Comparison of ENCODE assay signal across 26 mouse cellular contexts in the genomic region with DNA sequence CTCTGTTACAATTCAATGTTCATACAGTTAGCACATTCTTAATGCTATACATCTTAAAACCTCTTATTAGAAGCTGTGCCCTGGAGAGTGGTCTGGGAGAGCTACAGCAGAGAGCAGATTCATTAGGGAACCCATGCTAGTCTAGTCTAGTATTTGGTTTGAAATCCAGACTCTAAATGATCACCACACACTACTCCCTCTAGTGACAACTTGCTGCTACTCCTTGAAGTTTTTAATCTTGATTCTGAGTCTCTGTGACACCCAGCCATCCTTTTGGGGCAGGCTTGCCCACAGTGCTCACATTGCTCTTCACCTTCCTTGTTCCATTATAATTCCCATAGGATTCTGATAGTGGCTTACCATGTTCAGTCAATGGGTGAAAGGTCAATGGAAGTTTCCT.
DNase-seq lines count a peak whose midpoint lies in the region; ATAC-seq and TF ChIP-seq lines count a peak whose summit lies in the region.
"Had no signal": no experiment of that assay in that cellular context is flagged by ENCODE, and none has a peak within 500 bp of the region (broad histone marks: within the 10 kb centered on the region; RNA-seq: fewer than 3 reads in every experiment).

No protein-coding gene starts in this region.

- no peak overlapping the region for H3K4me3 ChIP-seq in heart, adult 2 months
- no peak overlapping the region for H3K4me3 ChIP-seq in heart, embryonic 12.5 days
- H3K4me3 ChIP-seq in lung, embryonic 14.5 days (ENCODE audit: low read depth, low read length), result no peak overlapping the region
- H3K4me3 ChIP-seq: liver, embryonic 13.5 days; myocyte; neural tube, embryonic 13.5 days had no signal

- H3K4me1 ChIP-seq in heart, adult 2 months (ENCODE audit: control insufficient read depth, insufficient read depth, low read length), result no peaks in the 10 kb centered on the region
- no peaks in the 10 kb centered on the region for H3K4me1 ChIP-seq in heart, embryonic 12.5 days (replicated peaks)
- no peaks in the 10 kb centered on the region for H3K4me1 ChIP-seq in lung, embryonic 14.5 days (ENCODE audit: insufficient read depth)
- H3K4me1 ChIP-seq: liver, embryonic 13.5 days had no signal

- H3K4me2 ChIP-seq in heart, embryonic 12.5 days, result no peak overlapping the region
- H3K4me2 ChIP-seq in lung, embryonic 14.5 days, result no peak overlapping the region
- H3K4me2 ChIP-seq: heart, embryonic 11.5 days; liver, embryonic 13.5 days; neural tube, embryonic 13.5 days had no signal

- TF ChIP-seq POLR2A in heart, adult 2 months (IDR thresholded peaks at IDR 0.05; ENCODE audit: insufficient read depth, low read depth, low read length), result no peak

- no peak overlapping the region for H3K9ac ChIP-seq in heart, adult 2 months (ENCODE audit: low read depth, low read length)
- H3K9ac ChIP-seq in heart, embryonic 12.5 days, result no peak overlapping the region
- H3K9ac ChIP-seq in lung, embryonic 14.5 days, result no peak overlapping the region
- H3K9ac ChIP-seq: liver, embryonic 13.5 days; neural tube, embryonic 13.5 days had no signal

- intact Hi-C loops in heart, adult 2 months (cut with DNase I), result no loop called here

- no peaks in the 10 kb centered on the region for H3K36me3 ChIP-seq in heart, adult 2 months (ENCODE audit: control insufficient read depth, insufficient read depth, low read length)
- no peaks in the 10 kb centered on the region for H3K36me3 ChIP-seq in heart, embryonic 12.5 days
- no peaks in the 10 kb centered on the region for H3K36me3 ChIP-seq in lung, embryonic 14.5 days (ENCODE audit: insufficient read depth)
- H3K36me3 ChIP-seq: liver, embryonic 13.5 days; neural tube, embryonic 13.5 days had no signal

- no peak for DNase-seq in heart, adult 2 months
- DNase-seq in lung, embryonic 14.5 days, result no peak
- no peak for DNase-seq in lung, postnatal 10 days
- DNase-seq in urinary bladder, postnatal 25 days (ENCODE audit: low spot score), result no peak
- DNase-seq in adrenal gland, adult 2 months, result no peak
- DNase-seq: cerebellum, adult 11 months; cerebellum, adult 9-11 months; heart, postnatal 10 days; kidney, adult 8-10 months; kidney, postnatal 14 days; layer of hippocampus, postnatal 36 days; liver, embryonic 13.5 days; lung, adult 2 months; lung, postnatal 36 days; right cerebral cortex, adult 18-20 months; right cerebral cortex, postnatal 4 days; thymus, adult 2 months; thymus, postnatal 4 days had no signal

- no peaks in the 10 kb centered on the region for H3K79me2 ChIP-seq in heart, adult 2 months (replicated peaks; ENCODE audit: control insufficient read depth, insufficient read depth, low read length)

- no peak overlapping the region for H3K27ac ChIP-seq in heart, adult 2 months
- no peak overlapping the region for H3K27ac ChIP-seq in heart, embryonic 12.5 days (ENCODE audit: poor library complexity, severe bottlenecking)
- no peak overlapping the region for H3K27ac ChIP-seq in lung, embryonic 14.5 days (ENCODE audit: low read depth)
- H3K27ac ChIP-seq: liver, embryonic 13.5 days; neural tube, embryonic 13.5 days had no signal

- peak; percentile 25 for TF ChIP-seq CTCF in heart, adult 2 months (IDR thresholded peaks at IDR 0.05)
- 0 out of 2 replicates have a peak, but pooled peaks have one; percentile 2 for TF ChIP-seq CTCF in lung, embryonic 14.5 days (IDR thresholded peaks at IDR 0.05; ENCODE audit: low read depth)

- no peak for TF ChIP-seq EP300 in heart, adult 2 months (IDR thresholded peaks at IDR 0.05; ENCODE audit: insufficient read depth, low read depth, low read length)

- no peaks in the 10 kb centered on the region for H3K9me3 ChIP-seq in heart, embryonic 12.5 days (replicated peaks)
- no peaks in the 10 kb centered on the region for H3K9me3 ChIP-seq in lung, embryonic 14.5 days (ENCODE audit: low read depth, low read length)
- H3K9me3 ChIP-seq: liver, embryonic 13.5 days; neural tube, embryonic 13.5 days had no signal

- no peaks in the 10 kb centered on the region for H3K27me3 ChIP-seq in heart, adult 2 months (ENCODE audit: control insufficient read depth, insufficient read depth, low read length)
- H3K27me3 ChIP-seq in heart, embryonic 12.5 days (replicated peaks), result no peaks in the 10 kb centered on the region
- H3K27me3 ChIP-seq in lung, embryonic 14.5 days (ENCODE audit: insufficient read depth, low read length), result no peaks in the 10 kb centered on the region
- H3K27me3 ChIP-seq: liver, embryonic 13.5 days; neural tube, embryonic 13.5 days had no signal

- ATAC-seq in heart, embryonic 12.5 days (ENCODE audit: insufficient number of reproducible peaks, low FRiP score), result no peak
- ATAC-seq in lung, embryonic 14.5 days (ENCODE audit: insufficient read depth), result no peak
- peak; percentile 30 for ATAC-seq in granulocyte monocyte progenitor cell, adult 5-6 weeks (replicated peaks; ENCODE audit: poor library complexity, severe bottlenecking)
- ATAC-seq in activated CD4-positive, CD25-positive, alpha-beta regulatory T cell, adult 4 months, result no peak
- ATAC-seq: CD4-positive, CD25-positive, alpha-beta regulatory T cell, adult 4 months; midbrain, embryonic 16.5 days had no signal
